Mouse (Mus musculus) embryo, embryonic 9.5 days (tissue): ENCODE results near the gene Gm17455.

Experiments used
- DNase-seq: peaks from one replicate; pipeline ENCODE4 v3.0.0-alpha.2; 2017; ENCODE audit errors: extremely low spot score

Gene Gm17455

DNA sequence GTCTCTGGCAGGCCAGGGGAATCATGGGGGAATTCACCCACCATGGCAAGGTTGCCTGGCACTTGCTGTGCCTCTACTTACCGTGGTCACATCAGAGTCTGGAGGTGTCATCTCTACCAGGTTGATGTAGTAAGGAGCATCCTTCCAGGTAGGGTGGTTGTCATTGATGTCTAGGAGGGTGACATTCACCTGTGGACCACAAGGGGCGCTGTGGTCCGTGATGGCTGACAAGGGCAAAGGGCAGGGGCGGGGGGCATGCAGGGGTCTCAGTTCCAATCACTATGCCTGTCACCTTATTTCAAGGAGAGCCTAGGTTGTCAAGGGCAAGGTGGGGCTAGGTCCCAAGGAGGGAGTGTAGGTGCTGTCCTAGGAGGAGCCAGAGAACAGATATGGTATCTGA, 20.1 kb downstream of the Gm17455 start:
- no peak for DNase-seq

GRCm38 (mm10) chr10:60422756-60423155, 23.2 kb downstream of the Gm17455 start:
- DNase-seq = no peak

DNA sequence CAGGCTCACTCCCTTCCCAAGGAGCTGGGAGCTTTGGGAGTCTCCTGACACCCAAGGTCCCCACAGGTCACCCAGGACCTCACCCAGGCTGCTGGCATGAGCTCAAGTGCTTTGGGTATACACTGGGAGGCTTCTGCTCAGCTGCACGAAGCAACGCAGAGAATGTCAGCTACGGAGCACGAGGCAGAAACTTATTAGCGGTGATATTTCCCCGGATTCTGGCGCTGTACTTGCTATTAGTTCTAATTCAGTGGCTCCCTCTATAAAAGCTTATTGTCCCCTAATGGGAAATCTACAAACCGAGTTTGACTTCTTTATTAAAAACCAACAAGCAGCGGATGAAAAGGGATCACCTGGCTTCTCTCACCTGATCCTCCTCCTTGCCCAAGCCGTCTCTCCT, 30.5 kb downstream of the Gm17455 start:
- DNase-seq = no peak

DNA sequence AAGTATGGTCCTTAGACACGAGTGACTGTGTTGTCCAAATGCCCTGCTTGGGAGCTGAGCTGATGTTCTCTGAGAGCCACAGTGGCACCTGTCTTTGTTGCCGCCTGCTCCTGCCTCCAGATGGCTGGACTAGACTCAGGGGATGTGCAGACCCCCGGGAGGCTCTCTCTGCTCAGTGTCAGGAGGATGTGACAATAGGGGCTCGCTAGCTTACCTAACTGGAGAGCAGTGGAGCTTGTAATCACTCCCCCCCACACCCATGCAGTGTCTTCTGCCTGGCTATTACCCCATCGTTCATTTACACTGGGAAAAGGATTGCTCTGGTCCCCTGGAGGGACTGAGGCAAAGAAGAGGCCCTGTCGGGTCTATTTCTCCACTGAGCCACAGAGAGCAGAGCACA, 31.1 kb downstream of the Gm17455 start:
- DNase-seq = no peak

- no peak for DNase-seq
These were observed 33.2 kb downstream of the Gm17455 start for GRCm38 (mm10) chr10:60432679-60433078.

DNA sequence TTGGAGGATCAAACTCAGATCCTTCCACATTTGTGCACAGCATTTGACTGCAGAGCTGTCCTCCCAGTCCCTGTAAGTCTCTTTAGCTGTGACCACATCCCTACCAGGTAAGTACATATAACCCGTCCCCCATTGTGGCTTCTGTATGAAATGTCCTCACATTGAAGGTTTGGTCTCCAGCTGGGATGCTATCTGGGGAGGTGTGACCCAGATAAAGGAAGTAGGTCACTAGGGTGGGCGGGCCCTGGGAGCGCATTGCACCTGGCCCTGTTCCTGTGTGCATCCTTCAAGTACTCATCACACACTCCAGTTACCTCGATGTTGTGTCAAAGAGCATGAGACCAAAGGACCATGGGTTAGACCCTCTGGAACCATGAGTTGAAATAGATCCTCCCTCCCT, 42.8 kb downstream of the Gm17455 start:
- no peak for DNase-seq

- DNase-seq = no peak
These were observed 43.6 kb downstream of the Gm17455 start for GRCm38 (mm10) chr10:60443078-60443477.

DNA sequence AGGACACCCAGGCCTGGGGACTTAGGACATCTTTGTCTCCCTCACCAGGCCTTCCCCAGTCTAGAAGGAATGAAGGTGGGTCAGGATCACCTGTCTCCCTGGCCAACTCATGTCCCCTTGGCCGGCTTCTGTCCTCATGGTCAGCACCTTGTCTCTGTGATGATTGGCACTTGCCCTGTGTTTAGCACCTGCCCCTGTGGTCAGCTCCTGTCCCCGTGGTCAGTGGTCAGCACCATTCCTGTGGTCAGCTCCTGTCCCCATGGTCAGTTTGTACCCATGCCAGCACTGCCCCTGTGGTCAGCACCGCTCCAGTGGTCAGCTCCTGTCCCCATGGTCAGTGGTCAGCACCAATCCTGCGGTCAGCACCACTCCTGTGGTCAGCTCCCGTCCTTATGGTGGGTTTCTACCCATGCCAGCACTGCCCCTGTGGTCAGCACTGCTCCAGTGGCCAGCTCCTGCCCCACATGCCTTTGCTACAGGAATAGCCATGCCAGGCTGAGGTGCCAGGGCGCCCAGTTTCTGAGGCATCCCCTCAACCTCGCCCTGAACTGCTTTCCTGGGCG, 45.6 kb downstream of the Gm17455 start:
- DNase-seq = peak; percentile 88

DNA sequence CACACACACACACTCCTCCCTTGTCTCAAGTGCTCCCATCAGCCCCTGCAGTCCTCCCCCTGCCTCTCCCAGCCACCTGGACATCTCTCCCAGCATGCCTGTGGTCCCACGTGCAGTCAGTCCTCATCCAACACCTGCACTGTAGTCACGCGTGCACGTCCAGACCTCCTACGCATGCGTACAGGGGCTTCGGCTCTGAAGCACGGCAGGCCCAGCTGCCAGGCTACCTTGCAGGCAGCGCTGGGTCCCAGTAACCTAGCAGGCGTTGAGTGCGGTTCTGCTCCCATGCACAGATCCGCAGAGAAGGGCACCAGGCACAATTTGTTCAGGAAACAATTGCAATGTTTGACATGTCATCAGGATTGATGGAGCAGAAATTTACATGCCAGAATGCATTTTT, 47.7 kb downstream of the Gm17455 start:
- DNase-seq = no peak
